Mouse (Mus musculus): ENCODE results near the gene Capn8.
A peak's percentile ranks its signal among the peaks of the same experiment; 100 is the strongest.

DNA sequence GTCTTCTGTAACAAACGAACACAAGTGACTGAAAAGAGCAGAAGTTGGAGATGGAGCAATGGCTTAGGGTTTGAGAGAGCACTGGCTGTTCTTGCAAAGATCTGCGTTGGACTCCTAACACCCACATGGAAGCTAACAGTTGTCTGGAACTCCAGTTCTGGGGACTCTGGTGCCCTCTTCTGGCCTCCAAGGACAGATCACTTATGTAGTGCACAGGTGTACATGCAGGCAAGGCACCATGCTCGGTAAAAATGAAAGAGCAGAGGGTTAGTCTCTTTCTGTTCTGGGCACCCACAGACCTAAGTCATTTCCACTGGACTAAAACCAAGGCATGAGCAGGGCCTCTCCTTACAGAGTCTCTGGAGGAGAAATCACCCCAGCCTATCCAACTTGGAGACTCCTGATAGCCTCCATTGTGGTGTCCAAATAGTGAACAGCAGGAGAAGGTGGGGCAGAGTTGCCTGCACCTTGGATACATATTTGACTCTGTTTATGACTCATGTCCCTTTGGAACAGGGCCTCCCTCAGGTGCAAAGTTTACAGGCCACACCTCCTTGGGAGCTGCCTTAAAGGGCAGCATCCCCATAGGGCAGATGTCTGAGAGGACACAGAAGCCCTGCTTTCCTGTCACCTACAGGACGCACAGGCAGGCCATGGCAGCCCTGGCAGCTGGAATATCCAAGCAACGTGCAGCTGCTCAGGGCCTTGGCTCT, at the start of gene Capn8:
- TF ChIP-seq POLR2A (IDR thresholded peaks at IDR 0.05; ENCODE audit: low read depth, low read length) (no peak), CTCF (conservative IDR thresholded peaks at IDR 0.05; ENCODE audit: insufficient read depth, insufficient read length, low read depth, low read length) (peak; percentile 46)
